Mouse (Mus musculus) left cerebral cortex, postnatal 4 days (tissue): ENCODE results near the gene Hexim2. TPM values are rescaled to one million over a fixed set of nuclear protein-coding genes. Genes with fewer than 3 reads are reported as not detected.

Experiments used
- DNase-seq: peaks from one replicate; pipeline ENCODE4 v3.0.0-alpha.2; 2022
- intact Hi-C: fragments of 180-260 bp; cut with DNase I; formaldehyde crosslinking; loops from one replicate; pipeline ENCODE4 v1.15.1; 2025
- total RNA-seq, 2 experiments: library from RNA; stranded (reverse); gene quantifications; 2 replicates each; pipeline ENCODE4 v1.2.3; 2021

Gene Hexim2
- total RNA-seq, result 10 to 100 TPM; 19.0 to 24.2 TPM

GRCm38 (mm10) chr11:103131701-103132575, at the start of gene Hexim2:
TSS of gene Hexim2 (plus strand) at chr11:103132429.
- peak; percentile 91 for DNase-seq
- intact Hi-C loops, result no loop called here

GRCm38 (mm10) chr11:103093306-103093705, 38.9 kb upstream of the Hexim2 start:
- DNase-seq, result no peak
- intact Hi-C loops, result no loop called here

DNA sequence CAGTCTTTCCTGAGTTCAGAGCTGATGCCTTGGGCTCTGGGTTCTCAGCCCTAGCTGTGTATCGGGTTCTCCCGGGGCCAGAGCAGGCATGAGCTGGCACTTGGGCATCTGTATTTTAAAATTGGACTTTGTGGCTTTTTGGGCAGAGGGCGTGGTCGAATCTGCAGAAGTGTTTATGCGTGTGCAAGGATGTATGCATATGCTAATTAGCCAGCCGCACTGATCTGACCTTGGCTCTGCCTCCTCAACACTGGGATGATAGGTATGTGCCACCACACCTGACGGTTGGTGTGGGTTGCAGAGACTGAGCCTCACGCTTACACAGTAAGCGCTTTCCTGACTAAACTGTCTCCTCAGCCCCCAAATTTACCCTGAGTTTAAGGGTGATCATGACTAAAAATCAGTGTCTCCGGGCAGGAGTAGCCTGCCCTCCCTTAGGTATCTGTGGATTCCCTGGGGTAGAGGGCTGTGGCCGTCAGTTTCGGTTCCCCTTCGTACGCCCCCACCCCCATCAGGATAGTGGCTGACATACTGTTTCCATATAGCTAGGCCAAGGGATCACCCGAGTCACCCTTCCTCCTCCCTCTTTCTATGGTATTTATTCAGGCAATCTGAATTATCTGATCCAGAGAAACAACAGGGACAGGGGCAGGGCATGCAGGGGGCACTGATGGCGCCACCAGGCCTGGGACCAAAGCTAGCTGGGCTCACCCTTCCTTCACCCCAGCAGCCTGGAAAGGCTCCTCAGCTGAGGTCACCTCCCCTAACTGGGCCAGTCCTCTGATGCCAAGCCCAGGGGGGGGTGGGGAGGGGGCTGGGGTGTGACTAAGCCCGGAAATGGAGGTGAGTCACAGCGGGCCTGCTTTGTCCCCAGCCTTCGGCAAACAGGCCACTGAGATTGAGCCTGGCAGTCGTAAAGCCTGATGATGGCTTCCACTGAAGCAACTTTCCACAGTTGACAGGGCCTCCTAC, 38.1 kb upstream of the Hexim2 start:
- intact Hi-C loops, result no loop called here
- DNase-seq, result no peak

GRCm38 (mm10) chr11:103095107-103095670, 37.0 kb upstream of the Hexim2 start:
- intact Hi-C loops, result no loop called here
- no peak for DNase-seq

DNA sequence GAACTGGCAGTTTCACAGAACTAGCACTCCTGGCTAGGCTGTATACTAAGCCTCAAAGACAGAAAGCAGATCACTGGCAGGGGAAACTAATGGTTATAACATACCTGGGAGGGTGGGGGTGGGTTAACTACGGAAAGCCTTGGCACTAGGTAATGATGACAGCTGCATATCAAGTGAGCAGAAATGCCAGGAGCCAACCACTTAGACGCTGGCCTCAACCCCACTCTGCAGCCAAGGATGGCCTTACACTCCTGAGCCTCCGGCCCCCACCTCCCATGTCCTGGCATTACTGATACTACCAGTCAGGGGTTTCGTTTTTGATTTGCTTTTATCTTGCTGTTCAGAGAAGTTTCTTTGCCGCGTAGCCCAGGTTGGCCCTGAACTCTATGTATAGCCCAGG, 36.4 kb upstream of the Hexim2 start:
- intact Hi-C loops, result no loop called here
- DNase-seq, result no peak

DNA sequence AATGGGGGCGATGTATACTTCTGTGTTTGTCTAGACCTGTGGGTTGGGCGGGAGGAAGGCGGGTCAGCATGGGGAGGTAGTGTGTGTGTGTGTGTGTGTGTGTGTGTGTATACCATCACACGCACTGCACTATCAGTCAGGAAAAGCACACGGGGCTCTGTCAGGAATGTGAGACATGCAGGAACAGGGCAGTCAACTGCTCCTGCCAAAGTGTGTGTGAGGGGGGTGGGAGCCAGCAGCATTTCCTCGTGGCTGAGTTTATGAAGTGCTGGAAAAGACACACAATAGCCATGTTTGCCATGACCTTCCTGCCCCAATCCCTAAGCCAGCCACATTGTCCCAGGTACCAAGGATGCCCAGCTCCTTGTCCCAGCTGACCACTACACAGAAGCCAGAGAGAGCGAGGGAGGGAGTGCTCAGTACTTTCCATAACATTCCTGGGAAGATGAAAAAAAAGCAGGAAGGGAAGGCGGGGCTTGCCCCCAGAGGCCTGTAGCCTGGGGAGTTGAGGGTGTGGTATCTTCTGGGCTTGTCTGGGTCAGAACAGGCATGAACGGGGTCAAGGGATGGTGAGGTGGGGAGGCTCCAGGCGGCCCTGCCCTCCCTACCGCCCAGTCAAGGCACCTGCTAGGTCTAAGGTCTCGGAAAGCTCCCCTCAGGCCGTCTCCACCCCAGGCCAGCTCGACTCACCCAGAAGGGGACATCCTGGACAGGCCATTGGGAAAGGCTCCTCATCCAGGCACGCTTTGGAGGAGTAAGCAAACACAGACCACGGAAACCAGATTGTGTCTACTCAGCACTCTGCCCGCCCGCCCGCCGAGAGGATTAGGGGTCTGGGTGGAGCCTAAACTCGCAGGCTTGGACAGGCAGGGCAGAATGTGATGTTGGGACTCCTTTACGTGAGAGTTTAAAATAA, 35.0 kb upstream of the Hexim2 start:
- intact Hi-C loops, result no loop called here
- DNase-seq, result no peak

- DNase-seq, result no peak
- intact Hi-C loops, result no loop called here
Observed at GRCm38 (mm10) chr11:103098531-103099190, 33.6 kb upstream of the Hexim2 start.

GRCm38 (mm10) chr11:103099352-103099940, 32.8 kb upstream of the Hexim2 start:
- intact Hi-C loops, result no loop called here
- no peak for DNase-seq

GRCm38 (mm10) chr11:103100361-103100760, 31.9 kb upstream of the Hexim2 start:
- no peak for DNase-seq
- intact Hi-C loops, result no loop called here

DNA sequence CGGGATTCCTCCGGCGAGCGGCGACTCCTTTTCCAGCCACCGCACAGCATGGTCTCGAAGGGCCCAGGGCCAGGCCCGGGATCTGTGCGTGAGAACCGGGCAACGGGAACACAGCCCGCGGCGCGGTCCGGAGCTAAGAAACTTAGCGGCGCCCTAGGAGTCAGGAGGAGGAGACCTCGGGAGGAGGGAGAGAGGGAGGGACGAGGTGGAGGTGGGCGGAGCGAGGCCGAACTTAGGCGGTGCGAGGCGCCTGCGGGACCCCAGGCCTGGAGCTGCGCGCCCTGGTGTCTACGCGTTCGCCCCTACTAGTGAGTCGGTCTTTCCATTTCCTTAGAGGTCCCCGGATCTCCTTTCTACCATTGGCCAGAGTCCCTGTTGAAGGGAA, 30.8 kb upstream of the Hexim2 start, which contains the start of the genes Plcd3 and Acbd4:
TSS of gene Plcd3 (minus strand) at position 178 of the 385 bp plus-strand sequence.
TSS of gene Acbd4 (plus strand) at position 202 of the 385 bp plus-strand sequence.
- DNase-seq, result peak; percentile 54
- intact Hi-C loops, result no loop called here

- intact Hi-C loops, result no loop called here
- DNase-seq, result peak; percentile 53
Observed at GRCm38 (mm10) chr11:103101866-103102501, 30.2 kb upstream of the Hexim2 start.

DNA sequence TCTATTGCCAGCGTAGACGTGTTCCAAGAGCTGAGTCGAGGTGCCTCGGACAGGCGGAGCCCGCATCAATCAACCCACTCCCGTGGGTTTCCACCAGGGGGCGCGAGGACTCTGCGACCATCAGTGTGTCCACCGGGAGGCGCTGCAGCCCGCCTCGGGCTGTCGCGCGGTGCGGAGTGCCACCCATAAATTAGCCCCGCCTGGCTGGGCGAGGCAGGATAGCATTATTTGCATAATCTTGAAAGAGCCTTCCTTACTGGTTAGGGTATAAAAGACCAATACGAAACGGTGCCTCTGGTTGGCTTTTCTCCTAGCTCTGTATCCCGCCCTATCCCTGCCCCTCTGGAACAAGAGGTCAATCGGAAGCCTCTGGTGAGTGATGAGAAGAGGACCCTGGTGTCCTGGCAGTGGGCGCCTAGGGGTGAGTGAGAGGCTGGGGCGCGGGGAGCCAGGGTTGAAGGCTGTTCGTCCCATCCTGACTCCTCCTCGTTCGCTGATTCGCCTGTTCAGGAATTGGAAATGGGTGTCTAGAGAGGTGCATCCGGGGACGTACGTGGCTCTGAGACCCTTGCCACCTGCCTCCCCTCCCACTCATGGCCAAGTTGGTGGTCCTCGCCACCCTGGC, 29.4 kb upstream of the Hexim2 start:
- peak; percentile 96 for DNase-seq
- intact Hi-C loops, result no loop called here

- no peak for DNase-seq
- intact Hi-C loops, result no loop called here
Observed at GRCm38 (mm10) chr11:103103621-103104020, 28.6 kb upstream of the Hexim2 start.

DNA sequence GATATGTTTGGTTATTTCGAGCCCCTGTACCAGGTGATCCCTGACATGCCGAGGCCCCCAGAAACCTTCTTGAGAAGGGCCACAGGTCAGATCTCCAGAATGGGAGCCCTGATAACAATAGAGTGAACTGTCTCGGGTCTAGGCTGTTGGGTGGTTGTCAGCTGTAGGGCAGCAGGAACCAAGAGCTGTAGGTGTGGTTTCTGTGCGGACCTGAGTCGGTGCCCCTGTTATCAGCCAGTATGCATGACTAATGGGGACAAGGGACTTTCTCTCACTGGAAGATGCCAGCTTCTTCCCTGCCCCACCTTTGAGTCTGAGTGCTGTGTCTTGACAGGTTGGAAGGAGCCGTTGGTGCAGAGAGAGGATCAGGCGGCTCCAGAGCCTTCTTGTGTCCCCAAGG, 27.8 kb upstream of the Hexim2 start:
- intact Hi-C loops, result no loop called here
- DNase-seq, result no peak

- intact Hi-C loops, result no loop called here
- DNase-seq, result no peak
Observed at GRCm38 (mm10) chr11:103105180-103105725, 27.0 kb upstream of the Hexim2 start.

- intact Hi-C loops, result no loop called here
- no peak for DNase-seq
Observed at GRCm38 (mm10) chr11:103105810-103106209, 26.4 kb upstream of the Hexim2 start.

DNA sequence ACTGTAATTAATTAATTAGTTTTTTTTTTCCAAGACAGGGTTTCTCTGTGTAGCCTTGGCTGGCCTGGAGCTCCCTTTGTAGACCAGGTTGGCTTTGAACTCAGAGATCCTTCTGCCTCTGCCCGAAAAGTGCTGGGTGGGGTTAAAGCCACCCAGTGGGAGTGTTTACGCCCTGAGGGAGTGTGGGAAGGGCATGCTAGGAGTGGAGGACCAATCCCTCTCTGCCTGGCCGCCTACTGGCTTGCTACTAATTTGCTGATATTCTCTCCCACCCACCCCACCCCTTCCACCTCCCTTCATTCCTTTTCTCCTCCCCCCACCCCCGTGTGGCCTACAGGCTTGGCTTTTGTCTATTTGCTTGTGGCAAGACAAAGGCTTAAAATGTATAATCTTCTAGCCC, 25.8 kb upstream of the Hexim2 start:
- intact Hi-C loops, result no loop called here
- DNase-seq, result no peak

DNA sequence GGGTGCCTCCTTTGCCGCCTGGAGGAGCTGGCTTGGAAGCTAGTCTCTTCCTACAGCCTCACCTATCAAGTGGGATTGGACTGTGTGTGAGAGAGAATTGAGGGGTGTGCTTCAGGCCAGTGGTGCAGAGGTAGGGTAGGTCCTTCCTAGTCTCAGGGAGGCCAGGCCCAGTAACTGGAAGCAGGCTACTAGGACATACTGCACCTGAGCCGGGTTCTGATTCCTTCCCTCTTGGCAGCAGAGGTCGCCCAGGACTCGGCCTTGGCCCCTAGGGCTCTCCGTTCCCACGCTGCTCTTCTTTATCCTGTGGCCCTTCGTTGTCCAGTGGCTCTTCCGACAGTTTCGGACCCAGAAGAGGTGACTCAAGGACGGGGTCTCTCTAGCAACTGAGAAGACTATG, 20.9 kb upstream of the Hexim2 start:
- DNase-seq, result no peak
- intact Hi-C loops, result no loop called here
